ENCODE assay signal across 9 mouse cellular contexts in genomic region chr2:25694605-25695004, GRCm38 (mm10). TPM values are rescaled to one million over a fixed set of nuclear protein-coding genes. Genes with fewer than 3 reads are reported as not detected.
A peak's percentile ranks its signal among the peaks of the same experiment; 100 is the strongest.
DNase-seq lines count a peak whose midpoint lies in the region; ATAC-seq and TF ChIP-seq lines count a peak whose summit lies in the region.
"Had no signal": no experiment of that assay in that cellular context is flagged by ENCODE, and none has a peak within 500 bp of the region (broad histone marks: within the 10 kb centered on the region; RNA-seq: fewer than 3 reads in every experiment).

No protein-coding gene starts in this region.

- no peak for ATAC-seq in liver, embryonic 12.5 days
- ATAC-seq in common myeloid progenitor, adult 5-6 weeks (replicated peaks; ENCODE audit: low read depth, poor library complexity, severe bottlenecking), result peak; percentile 82

- H3K36me3 ChIP-seq in liver, embryonic 12.5 days, result no peaks in the 10 kb centered on the region
- H3K36me3 ChIP-seq: neural tube, embryonic 12.5 days had no signal

- intact Hi-C loops in heart, postnatal 14 days (cut with DNase I), result no loop called here
- intact Hi-C loops in left cerebral cortex, postnatal 14 days (cut with DNase I), result no loop called here

- H3K4me2 ChIP-seq in liver, embryonic 12.5 days, result no peak overlapping the region
- H3K4me2 ChIP-seq: neural tube, embryonic 12.5 days had no signal

- no peak for TF ChIP-seq POLR2A in olfactory bulb, adult 2 months (IDR thresholded peaks at IDR 0.05; ENCODE audit: insufficient read depth, low read depth, low read length)

- no peaks in the 10 kb centered on the region; the same call in none of the 2 replicates for H3K27me3 ChIP-seq in liver, embryonic 12.5 days (replicated peaks)
- H3K27me3 ChIP-seq: neural tube, embryonic 12.5 days had no signal

- peak; percentile 49; the same call in 1 of the 2 replicates for TF ChIP-seq CTCF in olfactory bulb, adult 2 months (IDR thresholded peaks at IDR 0.05; ENCODE audit: insufficient read depth, low read depth, low read length)

- no peak overlapping the region for H3K27ac ChIP-seq in liver, embryonic 12.5 days
- no peak overlapping the region for H3K27ac ChIP-seq in olfactory bulb, adult 2 months (ENCODE audit: insufficient read depth, low read depth, low read length)
- H3K27ac ChIP-seq: neural tube, embryonic 12.5 days had no signal

- H3K4me3 ChIP-seq in liver, embryonic 12.5 days, result no peak overlapping the region
- no peak overlapping the region for H3K4me3 ChIP-seq in olfactory bulb, adult 2 months (ENCODE audit: insufficient read depth, low read depth, low read length)
- H3K4me3 ChIP-seq: neural tube, embryonic 12.5 days had no signal

- H3K9me3 ChIP-seq in liver, embryonic 12.5 days (replicated peaks), result no peaks in the 10 kb centered on the region
- H3K9me3 ChIP-seq: neural tube, embryonic 12.5 days had no signal

- DNase-seq in liver (peak; percentile 61), WW6 (ENCODE audit: low read depth, low spot score) (peak; percentile 54)
- peak; percentile 62 to 81 for DNase-seq in heart, postnatal 14 days
- peak; percentile 28 to 72 for DNase-seq in left cerebral cortex, postnatal 14 days (ENCODE audit: low spot score in 2 of 2)
- peak; percentile 49 for DNase-seq in thymus, postnatal 0 days (ENCODE audit: low spot score)

- no peaks in the 10 kb centered on the region for H3K4me1 ChIP-seq in liver, embryonic 12.5 days
- H3K4me1 ChIP-seq in olfactory bulb, adult 2 months (ENCODE audit: control insufficient read depth, insufficient read depth, low read length), result no peaks in the 10 kb centered on the region
- H3K4me1 ChIP-seq: neural tube, embryonic 12.5 days had no signal

- no peak overlapping the region for H3K9ac ChIP-seq in liver, embryonic 12.5 days
- H3K9ac ChIP-seq: neural tube, embryonic 12.5 days had no signal

RNA-seq across cellular contexts. Expression of gene Obp2a, which starts 5.2 kb away (rescaled TPM):
- polyA plus RNA-seq in liver, embryonic 12.5 days (2016; fragmentation: Nextera tagmentation; extraction: Ambion mirVana), result not detected in 2 replicates
- not detected in 2 replicates for total RNA-seq in common myeloid progenitor, adult 5-6 weeks (2017)
- total RNA-seq in heart, postnatal 14 days (2021), result not detected
- not detected for total RNA-seq in left cerebral cortex, postnatal 14 days (2021)
- not detected in 2 replicates for polyA plus RNA-seq in olfactory bulb, adult 2 months (2012; ENCODE audit: insufficient read depth, insufficient read length, low replicate concordance, missing spikeins)
- polyA plus RNA-seq in thymus, postnatal 0 days (2015; fragmentation: Nextera tagmentation; extraction: Ambion mirVana), result 1.5 and 1.9 TPM in 2 replicates
- polyA plus RNA-seq: neural tube, embryonic 12.5 days had no signal

RNA-seq across cellular contexts. Expression of gene Bmyc, which starts 11.9 kb away (rescaled TPM):
- polyA plus RNA-seq in liver, embryonic 12.5 days (2016; fragmentation: Nextera tagmentation; extraction: Ambion mirVana), result 21.7 and 21.8 TPM in 2 replicates
- total RNA-seq in common myeloid progenitor, adult 5-6 weeks (2017), result 7.8 and 9.7 TPM in 2 replicates
- total RNA-seq in heart, postnatal 14 days (2021), result 10 to 100 TPM; 12.0 to 12.6 TPM
- 10 to 100 TPM; 85.8 to 98.2 TPM for total RNA-seq in left cerebral cortex, postnatal 14 days (2021)
- not detected in 2 replicates for polyA plus RNA-seq in olfactory bulb, adult 2 months (2012; ENCODE audit: insufficient read depth, insufficient read length, low replicate concordance, missing spikeins)
- polyA plus RNA-seq in thymus, postnatal 0 days (2015; fragmentation: Nextera tagmentation; extraction: Ambion mirVana), result 50.9 and 57.4 TPM in 2 replicates

RNA-seq across cellular contexts. Expression of gene Lcn10, which starts 12.1 kb away (rescaled TPM):
- not detected in 2 replicates for polyA plus RNA-seq in liver, embryonic 12.5 days (2016; fragmentation: Nextera tagmentation; extraction: Ambion mirVana)
- not detected in 2 replicates for total RNA-seq in common myeloid progenitor, adult 5-6 weeks (2017)
- total RNA-seq in heart, postnatal 14 days (2021), result not detected
- not detected for total RNA-seq in left cerebral cortex, postnatal 14 days (2021)
- not detected in 2 replicates for polyA plus RNA-seq in olfactory bulb, adult 2 months (2012; ENCODE audit: insufficient read depth, insufficient read length, low replicate concordance, missing spikeins)
- 0.45 and 0.49 TPM in 2 replicates for polyA plus RNA-seq in thymus, postnatal 0 days (2015; fragmentation: Nextera tagmentation; extraction: Ambion mirVana)
- polyA plus RNA-seq: neural tube, embryonic 12.5 days had no signal

RNA-seq across cellular contexts. Expression of gene Lcn6, which starts 18.0 kb away (rescaled TPM):
- polyA plus RNA-seq in liver, embryonic 12.5 days (2016; fragmentation: Nextera tagmentation; extraction: Ambion mirVana), result not detected in 2 replicates
- not detected in 2 replicates for total RNA-seq in common myeloid progenitor, adult 5-6 weeks (2017)
- total RNA-seq in heart, postnatal 14 days (2021), result not detected
- total RNA-seq in left cerebral cortex, postnatal 14 days (2021), result not detected
- not detected in 2 replicates for polyA plus RNA-seq in olfactory bulb, adult 2 months (2012; ENCODE audit: insufficient read depth, insufficient read length, low replicate concordance, missing spikeins)
- 0.24 TPM in 1 of 2 replicates, not detected in the other for polyA plus RNA-seq in thymus, postnatal 0 days (2015; fragmentation: Nextera tagmentation; extraction: Ambion mirVana)
- polyA plus RNA-seq: neural tube, embryonic 12.5 days had no signal

RNA-seq across cellular contexts. Expression of gene Lcn5, which starts 36.9 kb away (rescaled TPM):
- not detected in 2 replicates for polyA plus RNA-seq in liver, embryonic 12.5 days (2016; fragmentation: Nextera tagmentation; extraction: Ambion mirVana)
- total RNA-seq in common myeloid progenitor, adult 5-6 weeks (2017), result not detected in 2 replicates
- not detected for total RNA-seq in heart, postnatal 14 days (2021)
- not detected for total RNA-seq in left cerebral cortex, postnatal 14 days (2021)
- polyA plus RNA-seq in olfactory bulb, adult 2 months (2012; ENCODE audit: insufficient read depth, insufficient read length, low replicate concordance, missing spikeins), result not detected in 2 replicates
- not detected in 2 replicates for polyA plus RNA-seq in thymus, postnatal 0 days (2015; fragmentation: Nextera tagmentation; extraction: Ambion mirVana)
- polyA plus RNA-seq: neural tube, embryonic 12.5 days had no signal
